Mouse (Mus musculus) liver, embryonic 11.5 days (tissue): ENCODE data around the gene Arhgap8. TPM values are rescaled to one million over a fixed set of nuclear protein-coding genes. Genes with fewer than 3 reads are reported as not detected.

Experiments used
- ATAC-seq: fragments of 200-750 bp; cut with Nextera tagmentation; replicated peaks from 2 replicates; pipeline ENCODE4 v1.8.0; 2017; ENCODE audit warnings: moderate number of reproducible peaks, mild to moderate bottlenecking, moderate TSS enrichment, moderate library complexity; ENCODE audit not compliant: low FRiP score
- DNase-seq: peaks from one replicate; pipeline ENCODE4 v3.0.0-alpha.2; 2017; ENCODE audit warnings: low spot score
- H3K27ac ChIP-seq: fragments of 300-500 bp; sonication (generic); 2 replicates; pipeline ENCODE4 v1.5.1; 2014; ENCODE audit warnings: mild to moderate bottlenecking, low read depth, low read length, control low read depth
- H3K27me3 ChIP-seq: fragments of 300-500 bp; sonication (generic); replicated peaks from 2 replicates; pipeline ENCODE4 v1.6.1; 2014; ENCODE audit warnings: low read length, mixed read lengths; ENCODE audit not compliant: control insufficient read depth, insufficient read depth
- H3K36me3 ChIP-seq: fragments of 300-500 bp; sonication (generic); 2 replicates; pipeline ENCODE4 v1.6.1; 2014; ENCODE audit warnings: mild to moderate bottlenecking, low read length, moderate library complexity, mixed read lengths; ENCODE audit not compliant: control insufficient read depth, insufficient read depth
- H3K4me1 ChIP-seq: fragments of 300-500 bp; sonication (generic); replicated peaks from 2 replicates; pipeline ENCODE4 v1.6.1; 2014; ENCODE audit warnings: low read length, mixed read lengths; ENCODE audit not compliant: control insufficient read depth, insufficient read depth
- H3K4me2 ChIP-seq: fragments of 300-500 bp; sonication (generic); 2 replicates; pipeline ENCODE4 v1.6.1; 2014; ENCODE audit warnings: mild to moderate bottlenecking, control low read depth, moderate library complexity
- H3K4me3 ChIP-seq: fragments of 300-500 bp; sonication (generic); 2 replicates; pipeline ENCODE4 v1.5.1; 2014; ENCODE audit warnings: low read depth, low read length, control low read depth
- H3K9ac ChIP-seq: fragments of 300-500 bp; sonication (generic); 2 replicates; pipeline ENCODE4 v1.6.1; 2014; ENCODE audit warnings: low read depth, low read length, control low read depth
- H3K9me3 ChIP-seq: fragments of 300-500 bp; sonication (generic); 2 replicates; pipeline ENCODE4 v1.6.1; 2016; ENCODE audit warnings: low read length, inconsistent platforms, mixed read lengths; ENCODE audit not compliant: control insufficient read depth
- WGBS: fragments of 180-500 bp; shearing (Covaris S2); extraction: QIAGEN DNeasy Blood & Tissue Kit; methylation state at CpG from one replicate; pipeline ENCODE4 v1.1.7; 2014; 5-methylcytosine and 5-hydroxymethylcytosine counted together
- polyA plus RNA-seq: library from polyadenylated mRNA; unstranded; fragments of >200 nt; fragmentation: Nextera tagmentation; extraction: Ambion mirVana; gene quantifications from 2 replicates; pipeline ENCODE4 v1.2.1, GENCODE M21; 2014

Arhgap8 gene
- polyA plus RNA-seq, 1 experiment from 2014 or later, result 0.93 TPM

DNA sequence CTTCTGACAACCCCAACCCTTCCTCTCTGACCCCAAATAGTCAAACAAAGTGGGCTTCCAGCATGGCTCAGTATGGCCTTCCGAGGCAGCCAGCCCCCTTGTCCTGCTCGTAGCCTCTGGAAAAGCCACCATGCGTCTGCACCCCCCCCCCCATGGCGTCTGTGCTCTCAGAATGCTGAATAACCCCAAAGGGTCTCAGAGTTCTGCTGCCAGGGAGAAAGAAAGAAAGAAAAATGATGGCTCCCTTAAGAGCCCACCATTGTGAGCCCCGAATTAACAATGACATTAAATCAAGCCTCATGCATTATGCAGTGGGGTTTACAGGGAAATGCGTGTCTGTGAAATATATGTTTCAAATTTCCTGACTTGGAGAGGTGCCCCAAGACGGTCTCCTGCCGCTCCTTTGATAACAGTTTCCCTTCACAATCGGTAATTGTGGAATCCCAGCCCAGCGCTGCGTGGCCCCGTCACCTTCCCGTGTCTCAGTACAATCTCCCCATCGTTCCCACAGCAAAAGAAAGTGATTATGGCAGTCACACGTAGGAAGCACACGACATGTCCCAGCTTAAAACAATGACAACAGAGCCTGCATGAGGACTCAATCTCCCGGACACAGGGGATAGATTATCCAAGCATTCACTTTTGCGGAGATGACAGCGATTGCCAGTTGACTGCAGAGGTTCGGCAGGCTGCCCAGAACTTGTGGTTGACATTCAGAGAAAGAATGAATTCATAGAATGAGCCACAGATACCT lies 55.7 kb downstream of the Arhgap8 start:
- ATAC-seq (no peak), DNase-seq (no peak)
- no peaks in the 10 kb centered on the region for H3K36me3 ChIP-seq
- H3K9me3 ChIP-seq, result no peaks in the 10 kb centered on the region
- no peaks in the 10 kb centered on the region for H3K27me3 ChIP-seq
- H3K4me2 ChIP-seq, result no peak overlapping the region
- no peaks in the 10 kb centered on the region for H3K4me1 ChIP-seq
- H3K4me3 ChIP-seq, result no peak overlapping the region
- 72% methylated on average over 20 of the region's 20 CpGs for WGBS
- H3K9ac ChIP-seq, result no peak overlapping the region
- H3K27ac ChIP-seq, result no peak overlapping the region

DNA sequence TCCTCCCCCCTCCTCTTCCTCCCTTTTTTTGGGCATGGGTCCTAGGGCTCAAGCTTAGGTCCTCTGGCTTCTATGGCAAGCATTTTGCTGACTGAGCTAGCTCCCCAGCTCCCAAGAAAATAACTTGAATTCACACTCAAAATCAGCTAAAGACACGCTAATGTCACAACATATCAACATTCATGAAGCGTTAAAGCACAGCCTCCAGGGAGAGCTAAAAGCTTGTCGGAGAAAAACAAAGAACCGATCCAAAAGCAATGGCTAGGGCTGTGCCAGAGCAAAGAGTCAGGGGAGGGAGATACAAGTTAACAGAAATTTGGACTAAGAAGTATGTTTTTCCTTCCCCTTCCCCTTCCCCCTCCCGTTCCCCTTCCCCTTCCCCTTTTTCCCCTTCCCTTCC lies 58.7 kb downstream of the Arhgap8 start:
- Histone ChIP-seq H3K36me3 (no peaks in the 10 kb centered on the region), H3K4me3 (no peak overlapping the region), H3K4me2 (no peak overlapping the region), H3K4me1 (no peaks in the 10 kb centered on the region), H3K9me3 (no peaks in the 10 kb centered on the region), H3K27me3 (no peaks in the 10 kb centered on the region), H3K27ac (no peak overlapping the region), H3K9ac (no peak overlapping the region)
- 52% methylated on average over 5 of the region's 5 CpGs for WGBS
- no peak for ATAC-seq
- no peak for DNase-seq

DNA sequence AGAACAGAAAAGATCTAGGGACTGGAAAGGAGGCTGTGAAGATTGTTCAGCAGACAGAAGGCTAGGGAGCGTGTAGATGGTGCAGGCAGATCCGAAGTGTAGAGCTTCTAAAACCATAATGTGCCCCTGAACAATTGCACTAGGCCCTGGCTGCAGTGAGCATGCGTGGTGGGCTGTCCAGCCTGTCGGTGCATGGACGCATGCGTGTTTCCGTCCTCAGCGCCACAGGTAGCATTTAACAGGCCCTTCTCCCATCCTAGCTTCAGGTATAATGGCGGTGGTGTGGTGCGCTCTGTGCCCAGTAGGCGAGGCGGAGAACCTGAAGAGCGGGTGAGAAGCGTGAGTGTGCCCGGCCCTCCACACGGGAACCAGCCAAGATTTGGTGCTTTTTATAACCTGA lies 65.0 kb downstream of the Arhgap8 start:
- ATAC-seq (no peak), DNase-seq (no peak)
- Histone ChIP-seq H3K4me2 (no peak overlapping the region), H3K4me3 (no peak overlapping the region), H3K4me1 (no peaks in the 10 kb centered on the region), H3K9ac (no peak overlapping the region), H3K9me3 (no peaks in the 10 kb centered on the region), H3K27me3 (no peaks in the 10 kb centered on the region), H3K36me3 (no peaks in the 10 kb centered on the region), H3K27ac (no peak overlapping the region)
- WGBS, result 90% methylated on average over 16 of the region's 16 CpGs

DNA sequence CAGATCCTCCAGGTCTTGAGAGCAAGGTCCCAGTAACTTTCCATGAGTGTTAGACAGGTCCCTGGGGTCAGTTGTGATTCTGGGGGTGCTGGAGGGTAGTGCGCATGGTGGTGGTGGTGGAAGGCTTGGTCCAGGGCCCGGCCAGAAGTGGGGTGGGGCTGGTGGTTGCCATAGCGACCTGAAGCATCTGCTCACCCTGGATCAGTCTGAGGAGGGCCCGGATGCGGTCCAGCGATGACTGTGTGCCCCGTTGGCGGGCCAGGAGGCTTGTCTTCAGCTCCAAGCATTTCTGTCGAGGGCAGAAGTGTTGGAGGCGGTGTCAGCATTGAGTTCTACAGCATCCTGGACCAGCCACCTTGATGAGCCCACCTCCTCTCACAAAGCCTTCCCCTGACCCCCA lies 67.3 kb downstream of the Arhgap8 start:
- H3K9ac ChIP-seq, result no peak overlapping the region
- no peak for ATAC-seq
- DNase-seq, result no peak
- 86% methylated on average over 10 of the region's 10 CpGs for WGBS
- no peak overlapping the region for H3K4me3 ChIP-seq
- H3K4me2 ChIP-seq, result no peak overlapping the region
- H3K4me1 ChIP-seq, result no peaks in the 10 kb centered on the region
- no peaks in the 10 kb centered on the region for H3K27me3 ChIP-seq
- H3K36me3 ChIP-seq, result no peaks in the 10 kb centered on the region
- H3K9me3 ChIP-seq, result no peaks in the 10 kb centered on the region
- H3K27ac ChIP-seq, result no peak overlapping the region

DNA sequence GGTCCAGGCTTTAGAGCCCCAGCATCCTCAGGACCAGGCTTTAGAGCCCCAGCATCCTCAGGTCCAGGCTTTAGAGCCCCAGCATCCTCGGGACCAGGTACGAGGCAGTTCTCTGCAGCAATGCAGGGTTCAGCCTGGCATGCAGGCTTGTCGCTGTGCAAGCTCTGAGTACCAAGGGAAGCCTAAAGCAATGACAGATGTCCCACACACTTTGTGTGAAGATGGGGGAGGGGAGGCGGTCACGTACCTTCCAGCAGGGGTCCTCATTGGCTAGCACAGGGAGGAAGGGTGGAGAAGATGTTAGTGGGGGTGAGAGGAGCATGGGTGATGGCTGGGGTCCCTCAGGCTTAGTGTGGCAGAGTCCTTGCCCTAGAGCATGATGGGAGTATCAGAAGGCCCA lies 73.8 kb downstream of the Arhgap8 start:
- Histone ChIP-seq H3K4me3 (no peak overlapping the region), H3K9ac (no peak overlapping the region), H3K9me3 (no peaks in the 10 kb centered on the region), H3K4me1 (no peaks in the 10 kb centered on the region), H3K36me3 (no peaks in the 10 kb centered on the region), H3K27ac (no peak overlapping the region), H3K27me3 (no peaks in the 10 kb centered on the region), H3K4me2 (no peak overlapping the region)
- DNase-seq (no peak), ATAC-seq (no peak)
- 74% methylated on average over 5 of the region's 5 CpGs for WGBS

DNA sequence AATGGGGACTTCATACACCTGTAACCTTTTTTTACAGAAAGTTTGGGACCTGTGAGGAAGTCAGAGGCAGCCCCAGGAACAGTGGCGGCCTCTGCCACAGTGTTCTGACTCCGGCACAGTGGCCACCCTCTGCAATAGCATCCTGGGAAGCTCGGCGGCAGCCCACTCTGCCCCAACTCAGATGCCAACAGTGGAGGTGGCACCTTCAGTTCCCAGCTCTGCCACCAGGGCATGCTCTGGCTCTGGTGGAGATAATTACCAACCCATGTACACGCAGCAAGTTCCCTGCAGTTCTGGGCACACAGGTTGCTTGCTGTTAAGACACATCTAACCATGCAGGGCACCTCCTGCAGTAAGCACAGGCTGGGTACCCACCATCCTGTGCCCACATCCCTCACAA lies 80.3 kb downstream of the Arhgap8 start:
- Histone ChIP-seq H3K4me1 (no peaks in the 10 kb centered on the region), H3K27ac (no peak overlapping the region), H3K36me3 (no peaks in the 10 kb centered on the region), H3K27me3 (no peaks in the 10 kb centered on the region), H3K9me3 (no peaks in the 10 kb centered on the region), H3K4me2 (no peak overlapping the region), H3K4me3 (no peak overlapping the region), H3K9ac (no peak overlapping the region)
- DNase-seq (no peak), ATAC-seq (no peak)
- WGBS, result 88% methylated on average over 5 of the region's 5 CpGs

DNA sequence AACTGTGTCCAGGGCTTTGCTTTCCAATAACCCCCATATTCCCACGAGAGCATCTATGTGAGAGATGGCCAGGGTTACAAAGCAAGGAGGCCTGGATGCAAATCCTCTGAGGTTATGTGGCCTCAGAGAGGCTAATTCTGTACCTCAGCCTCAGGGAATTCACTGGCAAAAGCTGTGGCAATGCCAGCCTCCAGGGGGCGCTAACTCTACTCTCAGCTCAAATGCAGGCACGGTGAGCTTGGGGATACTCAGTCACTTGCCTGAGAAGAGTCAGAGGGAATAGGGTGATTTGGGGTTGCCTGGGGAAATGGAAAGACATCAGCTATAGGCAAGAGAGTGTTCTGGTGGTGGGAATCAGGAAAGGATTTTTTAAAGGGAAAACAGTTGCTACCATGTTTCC lies 83.8 kb downstream of the Arhgap8 start:
- Histone ChIP-seq H3K4me3 (no peak overlapping the region), H3K9me3 (no peaks in the 10 kb centered on the region), H3K36me3 (no peaks in the 10 kb centered on the region), H3K4me1 (no peaks in the 10 kb centered on the region), H3K9ac (no peak overlapping the region), H3K27ac (no peak overlapping the region), H3K4me2 (no peak overlapping the region), H3K27me3 (no peaks in the 10 kb centered on the region)
- ATAC-seq, result no peak
- 45% methylated on average over 3 of the region's 3 CpGs for WGBS
- DNase-seq, result no peak

DNA sequence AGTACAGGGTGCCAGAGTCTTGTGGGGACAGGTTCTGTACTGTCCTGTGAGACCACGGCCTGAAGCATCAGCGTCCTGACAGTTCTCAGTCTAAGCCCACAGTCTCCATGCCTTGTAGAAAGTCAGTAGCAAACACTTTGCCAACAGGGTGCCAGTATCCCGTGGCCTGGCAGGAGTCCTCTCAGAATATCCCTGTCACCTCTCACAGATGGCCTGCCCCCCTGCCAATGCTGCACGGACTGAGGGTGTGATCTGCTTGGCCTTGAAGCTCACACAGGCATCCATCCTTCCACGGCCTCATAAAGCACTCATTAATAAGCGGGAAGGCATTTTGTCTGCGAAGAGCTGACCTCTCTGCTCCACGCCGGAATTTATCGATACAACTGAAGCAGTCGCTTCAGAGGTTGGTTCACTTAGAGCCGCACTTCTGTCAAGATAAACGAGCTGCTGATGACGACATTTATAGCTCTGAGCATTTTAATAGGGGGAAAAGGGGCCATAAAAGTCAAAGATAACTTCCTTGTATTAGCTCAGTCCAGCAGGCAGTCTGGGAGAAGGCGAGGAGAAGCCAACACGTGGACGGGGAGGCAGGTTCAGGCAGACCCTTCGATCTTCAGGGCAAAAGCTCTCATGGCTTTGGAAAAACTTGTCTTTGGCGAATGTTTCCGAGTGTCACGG lies 89.6 kb downstream of the Arhgap8 start:
- H3K4me3 ChIP-seq, result no peak overlapping the region
- DNase-seq (no peak), ATAC-seq (no peak)
- H3K27ac ChIP-seq, result no peak overlapping the region
- no peaks in the 10 kb centered on the region for H3K36me3 ChIP-seq
- no peaks in the 10 kb centered on the region for H3K27me3 ChIP-seq
- no peaks in the 10 kb centered on the region for H3K4me1 ChIP-seq
- H3K4me2 ChIP-seq, result no peak overlapping the region
- no peak overlapping the region for H3K9ac ChIP-seq
- WGBS, result 65% methylated on average over 21 of the region's 21 CpGs
- no peaks in the 10 kb centered on the region for H3K9me3 ChIP-seq

DNA sequence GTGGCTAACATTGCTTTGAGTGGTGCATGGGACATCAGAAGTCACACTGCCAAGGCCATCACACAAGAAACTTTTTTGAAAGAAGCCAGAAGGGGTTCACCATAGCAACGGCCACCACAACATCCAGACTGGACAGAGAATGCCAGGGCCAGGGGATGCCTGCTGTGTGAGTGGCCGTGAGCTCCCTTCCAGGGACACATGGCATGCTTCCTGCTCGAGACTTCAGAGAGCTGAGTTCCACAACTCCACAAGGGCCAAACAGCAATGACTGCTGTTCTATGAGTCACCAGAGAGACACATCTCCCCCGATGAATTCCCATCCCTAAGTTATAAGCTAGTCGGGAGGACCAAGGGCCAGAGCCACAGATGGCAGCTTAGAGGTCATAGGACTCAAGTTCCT lies 91.3 kb downstream of the Arhgap8 start:
- Histone ChIP-seq H3K27ac (no peak overlapping the region), H3K27me3 (no peaks in the 10 kb centered on the region), H3K36me3 (no peaks in the 10 kb centered on the region), H3K9me3 (no peaks in the 10 kb centered on the region), H3K9ac (no peak overlapping the region), H3K4me1 (no peaks in the 10 kb centered on the region), H3K4me2 (no peak overlapping the region), H3K4me3 (no peak overlapping the region)
- ATAC-seq (no peak), DNase-seq (no peak)
- 74% methylated on average over 5 of the region's 5 CpGs for WGBS
